Mouse (Mus musculus) adrenal gland, adult 8-10 months (tissue): ENCODE data around the gene Eif1ad. TPM values are rescaled to one million over a fixed set of nuclear protein-coding genes. Genes with fewer than 3 reads are reported as not detected.

Source experiments
- DNase-seq: peaks from one replicate; pipeline ENCODE4 v3.0.0; 2022
- total RNA-seq, 4 experiments: library from RNA; stranded (reverse); gene quantifications; 2 replicates each; pipeline ENCODE4 v1.2.4; 2022

Gene Eif1ad
- total RNA-seq, 4 experiments from 2014 or later, result 22.2 to 26.7 (median 25.2) TPM

DNA sequence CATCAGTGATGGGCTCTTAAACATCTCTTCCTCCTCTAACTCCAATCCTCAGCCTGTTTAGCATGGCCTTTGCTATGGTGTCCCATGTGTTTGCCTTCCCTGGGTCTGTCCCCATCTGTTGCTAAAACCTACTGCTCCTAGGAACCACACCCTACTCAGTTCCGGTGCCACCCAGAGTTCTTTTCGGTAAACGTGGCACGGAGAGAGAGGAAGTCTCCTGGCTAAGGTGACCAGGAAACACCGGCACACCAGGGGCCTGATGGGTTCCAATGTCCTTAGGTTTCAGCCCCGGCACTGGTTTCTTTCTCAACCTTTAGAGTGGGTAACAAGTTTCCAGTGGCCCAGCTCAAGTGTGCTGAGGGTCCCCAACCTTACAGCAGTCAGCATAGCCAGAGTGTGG is 54.0 kb downstream of the Eif1ad start:
- no peak for DNase-seq

Other genes starting within 250 kb of the Eif1ad start
- gene Klc2, start 248.2 kb upstream of the Eif1ad start, total RNA-seq, result 10 to 100 TPM; 54.5 to 66.9 (median 61.4) TPM
- gene Pacs1, start 93.6 kb upstream of the Eif1ad start, total RNA-seq, result 10 to 100 TPM; 23.9 to 35.0 (median 29.7) TPM
- gene Sf3b2, start 71.3 kb upstream of the Eif1ad start, total RNA-seq, result 100 to 1,000 TPM; 179 to 198 (median 191) TPM
- gene Gal3st3, start 68.4 kb upstream of the Eif1ad start, total RNA-seq, result under 1 TPM; 0.09 to 0.62 (median 0.30) TPM
- not detected for gene Catsper1, start 31.0 kb upstream of the Eif1ad start, total RNA-seq
- gene Cst6, start 17.2 kb upstream of the Eif1ad start, total RNA-seq, result 10 to 100 TPM in 2 of 4 experiments, 1 to 10 TPM in 2; 1.2 to 14.6 (median 6.8) TPM
- gene Banf1, start 427 bp downstream of the Eif1ad start, total RNA-seq, result 100 to 1,000 TPM; 130 to 147 (median 140) TPM
- gene Sart1, start 22.0 kb downstream of the Eif1ad start, total RNA-seq, result 100 to 1,000 TPM in 2 of 4 experiments, 10 to 100 TPM in 2; 75.2 to 101 (median 98.6) TPM
- gene Tsga10ip, start 35.8 kb downstream of the Eif1ad start, total RNA-seq, result under 1 TPM in 1 of 4 experiments, not detected in 3; 0.17 TPM
- 100 to 1,000 TPM; 272 to 295 (median 289) TPM for gene Drap1, start 58.2 kb downstream of the Eif1ad start, total RNA-seq
- 10 to 100 TPM; 52.2 to 59.2 (median 52.8) TPM for gene AI837181, start 58.4 kb downstream of the Eif1ad start, total RNA-seq
- gene Fosl1, start 80.8 kb downstream of the Eif1ad start, total RNA-seq, result under 1 TPM in 3 of 4 experiments, not detected in 1; 0.22 to 0.86 (median 0.56) TPM
- 10 to 100 TPM in 3 of 4 experiments, 1 to 10 TPM in 1; 8.9 to 12.4 (median 11.4) TPM for gene Ccdc85b, start 91.2 kb downstream of the Eif1ad start, total RNA-seq
- 100 to 1,000 TPM in 2 of 4 experiments, 10 to 100 TPM in 2; 95.6 to 139 (median 110) TPM for gene Fibp, start 93.9 kb downstream of the Eif1ad start, total RNA-seq
- 1 to 10 TPM; 1.1 to 2.2 (median 1.6) TPM for gene Ctsw, start 101.8 kb downstream of the Eif1ad start, total RNA-seq
- gene Efemp2, start 107.2 kb downstream of the Eif1ad start, total RNA-seq, result 100 to 1,000 TPM in 2 of 4 experiments, 10 to 100 TPM in 2; 64.9 to 173 (median 105) TPM
- gene Mus81, start 121.7 kb downstream of the Eif1ad start, total RNA-seq, result 10 to 100 TPM; 25.8 to 40.4 (median 33.8) TPM
- 100 to 1,000 TPM; 711 to 770 (median 737) TPM for gene Cfl1, start 123.7 kb downstream of the Eif1ad start, total RNA-seq
- 10 to 100 TPM in 1 of 4 experiments, 1 to 10 TPM in 3; 2.2 to 10.4 (median 5.4) TPM for gene 1700020D05Rik, start 137.0 kb downstream of the Eif1ad start, total RNA-seq
- gene Snx32, start 143.8 kb downstream of the Eif1ad start, total RNA-seq, result 10 to 100 TPM; 13.4 to 35.0 (median 23.9) TPM
- not detected for gene Ovol1, start 193.9 kb downstream of the Eif1ad start, total RNA-seq
- 10 to 100 TPM; 10.8 to 15.7 (median 13.1) TPM for gene Ap5b1, start 201.3 kb downstream of the Eif1ad start, total RNA-seq
- 100 to 1,000 TPM; 123 to 156 (median 130) TPM for gene Rnaseh2c, start 235.1 kb downstream of the Eif1ad start, total RNA-seq
- 10 to 100 TPM; 71.6 to 90.4 (median 76.6) TPM for gene Kat5, start 243.5 kb downstream of the Eif1ad start, total RNA-seq